Mouse (Mus musculus) kidney, adult 2 months (tissue): ENCODE data around the gene Tmem39b. TPM values are rescaled to one million over a fixed set of nuclear protein-coding genes. Genes with fewer than 3 reads are reported as not detected.
"Not testable (repeated sequence)": the region's sequence is repeated elsewhere in the genome, so short reads cannot be mapped to it uniquely, and the experiment has no call there.

Experiments used
- DNase-seq: peaks from one replicate; pipeline ENCODE4 v3.0.0; 2021
- H3K27ac ChIP-seq: fragments of 200-500 bp; 2 replicates; pipeline ENCODE4 v1.5.1; 2012; ENCODE audit warnings: low read depth, low read length, control low read depth, inconsistent platforms; ENCODE audit not compliant: insufficient read depth
- H3K27me3 ChIP-seq: fragments of 200-500 bp; replicated peaks from 2 replicates; pipeline ENCODE4 v1.6.1; 2012; ENCODE audit warnings: mild to moderate bottlenecking, moderate library complexity, low read length, inconsistent platforms; ENCODE audit not compliant: control insufficient read depth, insufficient read depth
- H3K36me3 ChIP-seq: fragments of 200-500 bp; 2 replicates; pipeline ENCODE4 v1.6.1; 2012; ENCODE audit warnings: mild to moderate bottlenecking, moderate library complexity, low read length, inconsistent platforms; ENCODE audit not compliant: control insufficient read depth, insufficient read depth
- H3K4me1 ChIP-seq: fragments of 200-500 bp; 2 replicates; pipeline ENCODE4 v1.6.1; 2011; ENCODE audit warnings: low read length; ENCODE audit not compliant: control insufficient read depth, insufficient read depth
- H3K4me3 ChIP-seq: fragments of 200-500 bp; 2 replicates; pipeline ENCODE4 v1.5.1; 2011; ENCODE audit warnings: mild to moderate bottlenecking, low read depth, low read length, control low read depth; ENCODE audit not compliant: insufficient read depth
- CTCF ChIP-seq: fragments of 200-500 bp; conservative IDR thresholded peaks from 2 replicates; pipeline ENCODE4 v1.5.1; 2011; ENCODE audit warnings: low read depth, mild to moderate bottlenecking, control low read depth, low read length, moderate library complexity, mixed read lengths; ENCODE audit not compliant: insufficient read depth, insufficient read length
- POLR2A ChIP-seq: fragments of 200-500 bp; IDR thresholded peaks from one replicate; pipeline ENCODE4 v1.6.1; 2011; ENCODE audit warnings: low read depth, low read length, control low read depth
- WGBS: fragments of 180-500 bp; shearing (Covaris S2); methylation state at CpG from one replicate; pipeline ENCODE4 v1.1.7; 2018; 5-methylcytosine and 5-hydroxymethylcytosine counted together
- polyA plus RNA-seq: library from polyadenylated mRNA; depleted of rRNA; stranded (reverse); fragments of >200 nt; gene quantifications from 2 replicates; pipeline ENCODE4 v1.2.3, GENCODE M21; 2012

The Tmem39b gene
- polyA plus RNA-seq, 1 experiment = 28.5 TPM

GRCm38 (mm10) chr4:129706750-129707149 is 10.1 kb upstream of the Tmem39b start:
- H3K36me3 ChIP-seq = peaks cover 5% of the 10 kb centered on the region

DNA sequence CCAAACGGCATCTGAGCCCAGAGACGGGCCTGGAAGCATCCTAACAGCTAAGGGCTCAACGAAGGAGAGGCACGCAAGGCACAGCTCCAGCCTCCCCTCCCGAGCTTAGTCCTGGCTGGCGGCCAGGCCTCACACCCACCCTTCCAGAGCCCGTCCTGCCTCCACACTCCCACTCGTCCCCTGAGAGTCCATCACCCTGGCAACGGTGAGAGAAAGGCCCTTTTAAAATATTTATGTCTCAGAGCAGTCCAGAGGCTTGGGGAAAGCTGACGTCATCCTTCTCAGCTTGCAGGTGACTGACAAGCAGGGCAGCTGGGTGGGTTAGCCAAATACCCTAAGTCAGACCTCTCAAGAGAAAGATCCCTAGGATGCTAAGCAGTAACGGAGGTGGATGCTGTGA is 5.8 kb upstream of the Tmem39b start:
- no peak overlapping the region for H3K27ac ChIP-seq
- no peak overlapping the region for H3K4me3 ChIP-seq
- WGBS = 29% methylated on average over 11 of the region's 11 CpGs
- TF ChIP-seq POLR2A = no peak
- no peak for TF ChIP-seq CTCF
- no peaks in the 10 kb centered on the region for H3K4me1 ChIP-seq
- DNase-seq = peak; percentile 25
- H3K27me3 ChIP-seq = no peaks in the 10 kb centered on the region
- no peaks in the 10 kb centered on the region; the same call in 1 of the 2 replicates for H3K36me3 ChIP-seq

More at GRCm38 (mm10) chr4:129706750-129707149, 10.1 kb upstream of the Tmem39b start:
- H3K4me3 ChIP-seq = no peak overlapping the region
- 62% methylated on average over 3 of the region's 3 CpGs for WGBS
- no peak overlapping the region for H3K27ac ChIP-seq
- H3K4me1 ChIP-seq = no peaks in the 10 kb centered on the region
- TF ChIP-seq CTCF (no peak), POLR2A (no peak)
- no peak for DNase-seq
- no peaks in the 10 kb centered on the region for H3K27me3 ChIP-seq

DNA sequence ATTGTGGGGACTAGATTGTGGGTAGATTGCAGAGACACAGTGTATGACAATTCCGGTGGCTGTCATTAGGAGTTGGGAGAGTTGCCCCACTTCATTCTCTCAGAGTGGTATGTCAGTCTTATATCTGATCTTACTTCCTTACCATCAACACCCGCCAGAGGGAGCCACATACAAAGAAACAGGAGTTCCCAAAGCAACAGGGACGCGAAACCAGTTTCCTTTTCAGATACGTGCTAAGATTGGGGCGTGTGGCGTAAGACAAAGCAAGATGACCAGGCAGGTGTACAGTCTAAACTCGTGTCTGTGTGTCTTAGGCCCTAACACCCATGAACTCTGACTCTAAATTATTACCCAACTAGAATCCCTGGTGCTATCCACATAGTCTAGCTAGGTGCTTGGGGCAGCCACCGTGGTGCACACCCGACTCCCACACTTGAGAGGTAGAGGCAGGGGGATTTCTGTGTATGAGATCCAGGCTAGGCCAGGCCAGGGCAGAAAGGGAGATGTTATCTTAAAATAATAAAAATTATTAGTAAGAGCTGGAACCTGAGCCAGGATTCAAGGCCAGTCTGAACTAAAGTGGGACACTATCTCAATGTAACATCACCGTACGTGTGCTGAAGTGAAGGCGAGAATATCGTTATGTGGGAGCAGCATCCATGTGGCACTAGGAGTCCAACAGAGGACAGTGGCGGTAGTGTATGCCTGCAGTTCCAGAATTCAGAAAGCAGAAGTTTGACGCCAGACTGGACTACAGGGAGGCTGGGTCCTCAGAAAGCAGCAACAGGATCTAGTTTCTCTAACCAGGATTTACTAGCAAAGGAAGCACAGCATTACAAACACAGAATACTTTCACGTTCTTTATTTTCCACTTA is 5.1 kb upstream of the Tmem39b start:
- no peaks in the 10 kb centered on the region for H3K27me3 ChIP-seq
- no peaks in the 10 kb centered on the region for H3K4me1 ChIP-seq
- DNase-seq = peak; percentile 91
- TF ChIP-seq CTCF = peak; percentile 77
- TF ChIP-seq POLR2A = no peak
- H3K4me3 ChIP-seq = peak overlapping the region; percentile 38; the same call in 1 of the 2 replicates
- H3K36me3 ChIP-seq = no peaks in the 10 kb centered on the region; the same call in 1 of the 2 replicates
- H3K27ac ChIP-seq = no peak overlapping the region
- WGBS = 34% methylated on average over 17 of the region's 17 CpGs

DNA sequence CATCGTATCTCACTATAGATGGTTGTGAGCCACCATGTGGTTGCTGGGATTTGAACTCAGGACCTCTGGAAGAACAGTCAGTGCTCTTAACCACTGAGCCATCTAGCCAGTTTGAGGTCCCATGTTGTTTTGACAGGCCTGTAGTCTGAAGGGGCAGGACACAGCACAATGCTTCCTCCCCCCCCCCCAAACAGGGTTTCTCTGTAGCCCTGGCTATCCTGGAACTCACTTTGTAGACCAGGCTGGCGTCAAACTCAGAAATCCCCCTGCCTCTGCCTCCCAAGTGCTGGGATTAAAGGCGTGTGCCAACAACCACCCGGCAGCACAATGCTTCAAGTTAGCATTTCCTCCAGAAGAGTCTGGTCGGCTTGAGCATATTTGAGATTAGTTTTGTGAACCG is 4.0 kb upstream of the Tmem39b start:
- 88% methylated on average over 6 of the region's 6 CpGs for WGBS
- not testable (repeated sequence) for H3K4me3 ChIP-seq, DNase-seq, H3K36me3 ChIP-seq, H3K4me1 ChIP-seq, H3K27ac ChIP-seq, H3K27me3 ChIP-seq

- Histone ChIP-seq H3K27ac (no peak overlapping the region), H3K27me3 (no peaks in the 10 kb centered on the region), H3K4me1 (peaks cover 4% of the 10 kb centered on the region; the same call in 1 of the 2 replicates), H3K36me3 (no peaks in the 10 kb centered on the region; the same call in 1 of the 2 replicates), H3K4me3 (no peak overlapping the region)
- WGBS = 42% methylated on average over 1 of the region's 1 CpGs
- no peak for DNase-seq
- no peak for TF ChIP-seq CTCF
- TF ChIP-seq POLR2A = no peak
Measured at GRCm38 (mm10) chr4:129700216-129700615, 3.6 kb upstream of the Tmem39b start.

GRCm38 (mm10) chr4:129697191-129697590 is 553 bp upstream of the Tmem39b start:
- H3K27me3 ChIP-seq = no peaks in the 10 kb centered on the region
- peak overlapping the region; percentile 47; the same call in 1 of the 2 replicates for H3K27ac ChIP-seq
- no peak for DNase-seq
- WGBS = 84% methylated on average over 7 of the region's 7 CpGs
- H3K36me3 ChIP-seq = no peaks in the 10 kb centered on the region
- H3K4me3 ChIP-seq = no peak overlapping the region
- no peak for TF ChIP-seq CTCF
- TF ChIP-seq POLR2A = no peak
- peaks cover 4% of the 10 kb centered on the region; the same call in 1 of the 2 replicates for H3K4me1 ChIP-seq

- Histone ChIP-seq H3K27me3 (no peaks in the 10 kb centered on the region), H3K36me3 (no peaks in the 10 kb centered on the region), H3K27ac (peak overlapping the region; percentile 29), H3K4me3 (peak overlapping the region; percentile 64), H3K4me1 (peaks cover 4% of the 10 kb centered on the region; the same call in 1 of the 2 replicates)
- no peak for DNase-seq
- 10% methylated on average over 6 of the region's 6 CpGs for WGBS
- TF ChIP-seq CTCF (no peak), POLR2A (no peak)
Measured at GRCm38 (mm10) chr4:129695815-129696157, 852 bp downstream of the Tmem39b start.
